Mouse (Mus musculus) adrenal gland, adult 2 months (tissue): ENCODE measurements around the gene Kcna7. TPM values are rescaled to one million over a fixed set of nuclear protein-coding genes. Genes with fewer than 3 reads are reported as not detected.

Experiments
- DNase-seq: peaks from one replicate; pipeline ENCODE4 v3.0.0; 2021
- polyA plus RNA-seq: library from polyadenylated mRNA; depleted of rRNA; stranded (reverse); fragments of >200 nt; gene quantifications from 2 replicates; pipeline ENCODE4 v1.2.3, GENCODE M21; 2012
- total RNA-seq, 2 experiments: library from RNA; stranded (reverse); gene quantifications; 2 replicates each; pipeline ENCODE4 v1.2.3; 2021

Gene Kcna7
- total and polyA plus RNA-seq, 3 experiments, result not detected

DNA sequence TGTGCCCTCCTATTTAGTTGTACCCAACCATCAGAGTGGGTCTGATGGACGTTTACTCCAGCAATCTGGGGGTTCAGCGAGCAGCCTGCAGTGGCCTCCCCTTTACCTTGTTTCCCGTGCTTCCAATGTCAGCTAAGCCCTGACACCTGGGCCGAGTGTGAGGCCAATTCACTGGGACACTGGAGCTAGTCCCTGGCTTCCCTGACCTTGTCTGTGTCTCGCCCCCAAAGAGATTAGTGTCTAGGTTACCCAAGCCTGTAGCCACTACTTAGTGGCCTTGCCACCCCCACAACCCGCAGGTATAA lies 15.1 kb downstream of the Kcna7 start, which contains the start of gene Lhb:
Gene Lhb (plus strand): TSS at position 206 of the 305 bp plus-strand sequence.
- no peak for DNase-seq

- DNase-seq, result no peak
These were observed 15.7 kb downstream of the Kcna7 start for GRCm38 (mm10) chr7:45421194-45421593.

DNA sequence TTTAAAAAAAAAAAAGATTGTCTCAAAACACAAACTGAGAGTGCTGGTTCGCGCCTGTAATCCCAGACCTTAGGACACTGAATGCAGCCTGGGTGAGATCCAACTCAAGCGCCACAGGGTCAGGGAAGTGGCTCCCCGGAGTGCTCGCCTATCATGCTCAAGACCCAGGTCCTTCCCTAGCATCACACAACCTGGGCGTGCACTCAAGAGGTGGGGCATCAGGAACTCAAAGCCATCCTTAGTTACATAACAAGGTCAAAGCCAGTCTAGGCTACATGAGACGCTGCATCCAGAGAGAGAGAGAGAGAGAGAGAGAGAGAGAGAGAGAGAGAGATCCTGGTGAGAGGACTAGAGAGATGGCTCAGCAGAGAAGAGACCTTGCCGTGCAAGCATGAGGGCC lies 21.1 kb downstream of the Kcna7 start:
- no peak for DNase-seq

DNA sequence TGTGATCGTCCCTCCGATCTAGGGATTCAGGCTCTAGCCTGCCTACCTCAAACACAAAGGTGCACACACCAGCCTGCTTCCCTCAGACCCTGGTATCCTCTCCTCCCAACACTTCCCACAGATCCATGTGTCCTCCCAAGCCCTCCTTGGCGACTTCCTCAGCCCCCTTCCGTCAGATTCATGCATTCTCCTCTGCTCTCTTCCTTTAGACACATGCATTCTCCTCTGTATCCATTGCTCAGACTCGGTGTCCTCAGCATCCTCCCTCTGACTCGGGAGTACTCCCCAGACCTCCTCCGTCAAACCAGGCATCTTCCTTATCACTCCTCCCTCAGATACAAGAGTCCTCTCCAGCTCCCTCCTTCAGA lies 28.4 kb downstream of the Kcna7 start:
- DNase-seq, result no peak

DNA sequence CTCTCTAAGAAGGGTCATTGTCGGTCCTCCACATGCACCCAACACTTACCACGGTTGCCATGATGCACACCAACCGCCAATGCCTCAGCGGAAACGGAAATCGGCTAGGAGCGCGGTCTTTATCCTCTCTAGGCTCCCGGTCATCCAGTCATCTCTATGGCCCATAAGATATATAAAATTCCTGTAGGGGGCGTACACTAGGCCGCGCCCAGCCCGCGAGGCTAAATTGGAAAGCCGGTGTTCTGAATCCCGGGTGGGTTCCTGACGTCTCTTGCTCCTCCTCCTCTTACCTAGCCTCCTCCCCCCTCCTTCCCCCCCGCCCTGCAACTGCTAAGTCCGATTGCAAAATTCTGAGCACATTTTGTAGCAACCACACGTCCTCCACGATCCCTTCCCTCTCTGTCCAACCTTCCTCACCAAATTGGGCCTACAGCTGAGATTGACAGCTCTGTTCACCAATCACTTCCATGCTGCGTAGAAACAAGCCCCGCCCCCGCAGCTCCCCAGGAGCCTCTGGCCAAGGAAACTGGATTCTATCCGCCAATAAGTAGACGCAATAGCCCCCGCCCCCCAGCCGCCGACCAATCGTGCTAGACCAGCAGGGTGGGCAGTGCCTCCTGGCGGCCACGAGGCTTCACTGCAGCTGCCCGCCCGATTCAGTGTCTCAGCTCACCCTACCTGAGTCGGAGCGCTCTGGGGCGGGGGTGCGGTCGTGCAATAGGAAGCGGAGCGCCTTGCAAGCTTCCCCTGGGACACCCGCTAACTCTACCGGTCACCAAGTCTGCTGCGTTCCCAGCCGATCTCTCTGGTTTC lies 29.0 kb downstream of the Kcna7 start, which contains the start of gene Gys1:
Gene Gys1 (plus strand): TSS at position 642 of the 813 bp plus-strand sequence.
- DNase-seq, result peak; percentile 100

GRCm38 (mm10) chr7:45435038-45435437 lies 29.6 kb downstream of the Kcna7 start:
- DNase-seq, result no peak

DNA sequence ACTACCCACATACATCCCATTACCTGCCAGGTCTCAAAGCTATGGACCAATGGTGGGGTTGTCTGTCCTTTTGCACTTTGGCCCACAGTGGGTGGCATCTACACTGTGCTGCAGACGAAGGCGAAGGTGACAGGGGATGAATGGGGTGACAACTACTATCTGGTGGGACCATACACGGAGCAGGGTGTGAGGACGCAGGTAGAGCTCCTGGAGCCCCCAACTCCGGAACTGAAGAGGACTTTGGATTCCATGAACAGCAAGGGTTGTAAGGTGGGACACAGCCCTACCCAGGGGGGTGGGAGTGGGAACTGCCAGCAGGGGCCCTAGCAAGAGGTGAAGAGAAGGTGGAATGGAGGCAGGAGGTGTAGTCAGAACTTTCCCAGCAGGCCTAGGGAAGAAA lies 31.0 kb downstream of the Kcna7 start:
- DNase-seq, result no peak

- no peak for DNase-seq
These were observed 31.6 kb downstream of the Kcna7 start for GRCm38 (mm10) chr7:45437046-45437445.

DNA sequence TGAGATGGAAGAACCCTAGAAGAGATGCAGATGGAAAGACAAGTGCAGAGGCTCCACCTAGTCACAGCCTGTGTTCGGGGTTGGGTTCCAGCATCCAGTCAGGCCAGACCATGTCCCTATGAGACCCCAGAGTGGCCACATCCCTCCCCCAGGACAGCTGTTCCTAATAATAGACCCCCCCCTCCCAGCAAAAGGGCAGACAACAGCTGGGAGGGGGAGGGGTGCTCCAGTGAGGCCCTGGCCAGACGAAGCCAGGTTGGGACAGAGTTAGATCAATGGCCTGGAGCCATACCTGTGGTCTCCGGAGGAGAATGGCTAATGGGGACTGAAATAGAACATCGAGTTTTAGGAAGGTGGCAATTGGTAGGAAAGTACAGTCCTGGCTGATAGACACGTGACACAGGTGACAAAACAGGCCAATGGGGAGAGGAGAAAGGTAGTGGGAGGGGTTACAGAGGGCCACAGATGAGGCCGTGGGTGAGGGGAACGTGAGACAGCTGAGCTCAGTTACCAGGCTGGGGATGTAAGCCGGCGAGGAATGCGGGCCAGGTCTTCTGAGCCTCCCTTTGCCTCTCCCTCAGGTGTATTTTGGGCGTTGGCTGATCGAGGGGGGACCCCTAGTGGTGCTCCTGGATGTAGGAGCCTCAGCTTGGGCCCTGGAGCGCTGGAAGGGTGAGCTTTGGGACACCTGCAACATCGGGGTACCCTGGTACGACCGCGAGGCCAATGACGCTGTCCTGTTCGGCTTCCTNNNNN lies 32.2 kb downstream of the Kcna7 start, which contains the start of gene Ruvbl2:
Gene Ruvbl2 (minus strand): TSS at position 576 of the 756 bp plus-strand sequence.
- no peak for DNase-seq

- no peak for DNase-seq
These were observed 38.3 kb downstream of the Kcna7 start for GRCm38 (mm10) chr7:45443526-45444420.

DNA sequence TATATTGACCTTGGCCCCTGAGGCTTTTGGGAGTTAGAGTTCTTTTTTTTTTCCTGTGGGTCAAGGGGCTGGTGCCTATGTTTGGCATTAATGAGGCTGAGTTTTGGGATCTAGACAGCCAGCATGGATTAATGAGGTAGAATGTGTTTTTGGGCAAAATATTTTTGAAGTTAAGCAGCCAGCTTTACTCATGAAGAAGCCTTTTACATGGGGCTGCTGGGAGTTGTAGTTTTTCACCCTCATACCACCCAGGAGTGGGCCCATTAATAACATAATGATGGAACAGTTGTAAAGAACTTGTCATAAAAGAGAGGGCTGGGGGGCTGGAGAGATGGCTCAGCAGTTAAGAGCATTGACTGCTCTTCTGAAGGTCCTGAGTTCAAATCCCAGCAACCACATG lies 41.1 kb downstream of the Kcna7 start:
- DNase-seq, result no peak

DNA sequence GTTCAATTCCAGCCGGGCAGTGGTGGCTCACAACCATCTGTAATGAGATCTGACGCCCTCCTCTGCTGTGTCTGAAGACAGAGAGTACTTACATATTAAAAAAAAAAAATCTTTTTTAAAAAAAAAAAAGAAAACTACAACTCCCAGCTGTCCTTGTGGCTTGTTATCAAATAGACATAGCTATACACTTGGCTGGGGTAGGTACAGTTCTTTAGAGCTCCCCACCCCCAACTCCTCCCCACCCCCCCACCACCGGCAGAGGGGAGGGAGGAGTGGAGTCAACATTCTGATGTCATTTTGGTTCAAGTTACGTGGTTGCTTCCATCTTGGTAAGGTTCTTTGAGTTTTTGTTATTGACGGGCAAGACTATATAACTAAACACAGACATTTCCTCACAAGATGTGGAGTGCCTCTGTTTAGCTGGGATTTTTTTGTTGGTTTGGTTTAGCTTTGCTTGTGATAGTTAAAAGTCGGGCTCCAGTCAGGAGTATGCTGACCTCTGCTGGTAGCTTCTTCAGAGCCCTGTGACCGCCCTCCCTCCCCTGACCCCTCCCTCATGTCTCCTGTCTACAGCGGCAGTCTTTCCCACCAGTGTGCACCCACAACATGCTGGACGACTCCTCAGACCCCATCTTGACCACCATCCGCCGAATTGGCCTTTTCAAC lies 42.0 kb downstream of the Kcna7 start:
- no peak for DNase-seq

DNA sequence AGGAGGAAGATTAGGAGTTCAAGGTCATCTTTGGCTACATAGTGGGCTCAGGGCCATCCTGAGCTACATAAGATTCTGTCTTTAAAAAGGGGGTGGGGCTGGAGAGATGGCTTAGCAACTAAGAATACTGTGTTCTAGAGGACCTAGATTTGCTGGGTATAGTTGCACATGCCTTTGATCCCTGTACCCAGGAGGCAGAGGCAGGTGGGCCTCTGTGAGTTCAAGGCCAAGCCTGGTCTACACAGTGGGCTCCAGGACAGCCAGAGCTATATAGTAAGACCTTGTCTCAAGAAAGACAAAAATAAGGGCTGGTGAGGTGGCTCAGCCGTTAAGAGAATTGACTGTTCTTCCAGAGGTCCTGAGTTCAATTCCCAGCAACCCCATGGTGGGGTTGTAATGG lies 44.5 kb downstream of the Kcna7 start:
- no peak for DNase-seq

DNA sequence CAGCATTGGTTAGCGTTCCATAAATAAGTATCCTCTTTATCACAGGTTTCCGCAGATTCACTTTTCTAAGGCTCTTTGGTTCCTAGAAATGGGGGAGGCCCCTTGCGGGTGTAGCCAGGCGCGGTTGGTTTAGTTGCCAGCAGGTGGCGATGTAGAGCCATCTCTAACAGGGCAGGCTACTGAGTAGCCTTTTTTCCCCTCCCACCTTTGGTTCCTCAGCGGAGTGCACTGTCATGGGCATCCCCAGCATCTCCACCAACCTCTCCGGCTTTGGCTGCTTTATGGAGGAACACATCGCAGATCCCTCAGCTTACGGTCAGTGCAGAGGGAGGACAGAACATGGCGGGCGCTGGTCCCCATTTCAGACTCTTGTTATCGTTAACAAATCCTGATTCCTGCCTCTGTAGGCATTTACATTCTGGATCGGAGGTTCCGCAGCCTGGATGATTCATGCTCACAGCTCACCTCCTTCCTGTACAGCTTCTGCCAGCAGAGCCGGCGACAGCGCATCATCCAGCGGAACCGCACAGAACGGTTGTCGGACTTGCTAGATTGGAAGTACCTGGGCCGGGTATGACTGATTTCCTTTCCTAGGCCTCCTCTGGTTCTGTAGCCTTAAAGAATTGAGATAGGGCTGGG lies 46.0 kb downstream of the Kcna7 start:
- DNase-seq, result peak; percentile 86

GRCm38 (mm10) chr7:45454971-45455370 lies 49.5 kb downstream of the Kcna7 start:
- DNase-seq, result no peak

DNA sequence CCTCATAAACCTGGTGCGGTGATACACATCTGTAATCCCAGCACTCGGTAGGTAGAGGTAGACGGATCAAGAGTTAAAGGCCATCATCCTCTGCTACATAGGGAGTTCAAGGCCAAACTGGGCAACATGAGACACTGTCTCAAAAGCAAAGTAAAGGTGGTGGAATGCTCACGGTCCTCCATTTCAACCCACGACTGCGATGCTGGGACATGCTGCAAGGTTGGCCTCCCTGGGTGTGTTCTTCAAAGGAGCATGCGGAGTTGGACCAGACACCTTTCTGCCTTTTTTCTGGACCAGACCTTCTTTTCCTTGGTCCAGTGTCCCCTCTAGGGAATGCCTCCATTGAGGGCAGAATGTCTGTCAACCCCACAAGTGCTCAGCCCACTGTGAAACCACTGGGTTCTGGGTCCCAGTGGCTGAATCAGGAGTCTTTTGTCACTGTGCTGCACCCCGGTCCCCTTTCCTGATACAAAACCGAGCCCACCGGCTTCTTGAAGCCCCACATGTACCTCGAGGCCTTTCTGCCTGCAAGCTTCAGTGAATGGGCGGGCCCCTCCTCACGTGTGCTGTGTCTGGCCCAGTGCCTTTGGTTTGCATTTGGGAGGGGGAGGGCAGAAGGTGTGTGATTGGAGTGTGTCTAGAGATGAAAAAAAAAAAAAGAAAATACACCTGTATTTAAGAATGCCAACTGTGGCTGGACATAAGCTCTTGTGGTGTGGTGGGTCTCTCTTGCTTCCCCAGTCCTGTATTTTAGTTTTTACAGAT lies 50.7 kb downstream of the Kcna7 start:
- DNase-seq, result no peak

DNA sequence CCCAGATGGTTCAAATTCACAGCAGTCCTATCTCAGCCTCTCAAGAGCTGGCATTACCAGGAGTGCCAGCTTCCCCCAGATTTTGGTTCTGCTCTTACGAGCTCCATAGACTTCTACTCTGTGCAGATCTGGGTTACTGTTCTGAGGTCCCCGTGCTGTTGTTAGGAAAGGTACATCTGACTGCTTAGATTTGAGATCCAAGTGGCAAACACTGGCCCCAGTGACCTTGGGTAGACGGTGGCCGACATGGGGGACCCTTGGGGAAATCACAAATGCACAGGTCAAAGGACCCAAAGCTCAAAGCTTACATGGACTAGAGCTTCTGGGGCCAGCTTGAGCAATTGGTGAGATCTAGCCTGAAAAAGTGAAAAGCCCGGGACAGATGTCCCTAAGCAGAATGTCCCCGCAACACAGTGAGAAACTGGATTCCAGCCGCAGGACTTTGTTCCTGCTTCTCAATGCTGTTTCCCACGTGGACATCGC lies 51.3 kb downstream of the Kcna7 start:
- no peak for DNase-seq

DNA sequence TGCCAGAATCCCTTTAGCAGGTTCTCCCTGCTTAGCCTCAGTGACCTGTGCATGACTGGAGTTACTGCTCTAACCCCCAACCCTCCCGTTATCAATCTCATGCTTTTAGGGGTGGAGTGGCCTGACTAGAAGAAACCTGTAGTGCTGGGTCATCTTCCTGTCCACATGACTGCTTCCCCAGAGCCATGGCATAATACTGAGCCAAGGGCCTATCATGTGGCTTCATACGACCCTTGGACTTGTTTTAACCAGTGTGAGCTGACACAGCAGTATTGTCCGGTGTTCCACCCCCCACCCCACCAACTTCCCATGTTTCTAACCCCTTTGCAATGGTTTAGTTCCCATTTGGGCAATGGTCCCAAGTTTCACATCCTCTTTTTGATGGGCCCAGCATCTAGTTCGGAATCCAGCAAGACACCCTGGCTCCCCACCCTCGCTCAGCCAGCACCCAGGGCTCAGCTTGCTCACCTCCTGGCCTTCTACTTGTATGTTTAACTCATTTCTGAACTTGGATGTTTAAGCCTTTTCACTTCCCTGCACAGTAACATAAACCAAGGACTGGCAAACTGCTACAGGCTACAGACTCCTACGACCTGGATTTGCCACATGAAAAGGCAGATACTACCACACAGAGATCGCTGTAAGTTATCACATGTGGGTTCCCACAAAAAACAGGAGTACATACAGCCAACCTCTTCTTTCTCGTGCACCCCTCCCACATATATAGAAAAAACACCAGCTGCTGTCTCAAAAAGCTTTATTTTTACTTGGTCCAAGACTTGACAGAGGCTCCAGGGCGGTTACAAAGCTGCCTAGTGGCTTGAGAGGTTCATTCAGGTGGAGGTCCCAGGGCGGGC lies 52.0 kb downstream of the Kcna7 start:
- peak; percentile 68 for DNase-seq
